Mouse (Mus musculus) erythroid progenitor cell, adult 5-6 weeks (primary cell): ENCODE data around the gene Hormad1. TPM values are rescaled to one million over a fixed set of nuclear protein-coding genes. Genes with fewer than 3 reads are reported as not detected.
"Not testable (repeated sequence)": the region's sequence is repeated elsewhere in the genome, so short reads cannot be mapped to it uniquely, and the experiment has no call there.

Source experiments
- ATAC-seq: replicated peaks from 2 replicates; pipeline ENCODE4 v1.8.0; 2016; ENCODE audit warnings: moderate number of reproducible peaks, mild to moderate bottlenecking, moderate TSS enrichment, inconsistent platforms; ENCODE audit not compliant: poor library complexity, low FRiP score, severe bottlenecking
- total RNA-seq, 2 experiments: library from RNA; stranded (forward) in 1 of 2; stranded (reverse) in 1 of 2; fragments of 150-400 nt in 1 of 2; fragments of 186-747, 209-891 nt in 1 of 2; gene quantifications; 2 replicates each; pipeline versions ENCODE4 v1.2.3 to v1.2.4; 2015 to 2017; ENCODE audit warnings: low replicate concordance in 2 of 2

Hormad1 gene
- not detected in 2 replicates for total RNA-seq (2015; ENCODE audit: low replicate concordance)
- total RNA-seq (2017; ENCODE audit: low replicate concordance) = not detected in 2 replicates

DNA sequence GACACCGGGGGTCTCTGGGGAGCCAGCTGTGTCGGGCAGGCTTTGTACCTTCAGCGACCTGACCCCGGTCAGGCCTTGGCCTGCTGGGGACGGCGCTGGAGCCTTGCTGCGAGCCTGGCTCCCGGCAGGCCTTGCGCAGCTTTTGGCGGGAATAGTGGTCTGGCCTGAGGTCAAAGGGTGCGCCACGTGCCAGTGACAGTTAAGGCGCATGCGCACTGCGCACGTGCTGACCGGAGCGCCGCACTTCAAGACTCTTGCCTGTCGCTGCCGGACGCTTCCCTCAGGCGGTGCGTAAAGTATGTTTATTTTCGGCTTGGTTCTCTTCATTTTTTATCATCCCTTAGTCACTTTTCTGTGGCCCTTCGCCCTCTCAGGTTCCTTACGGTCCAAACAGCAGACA, at the start of gene Hormad1:
Gene Hormad1, plus strand, starts transcription at position 241 of the 400 bp plus-strand sequence.
- no peak for ATAC-seq

DNA sequence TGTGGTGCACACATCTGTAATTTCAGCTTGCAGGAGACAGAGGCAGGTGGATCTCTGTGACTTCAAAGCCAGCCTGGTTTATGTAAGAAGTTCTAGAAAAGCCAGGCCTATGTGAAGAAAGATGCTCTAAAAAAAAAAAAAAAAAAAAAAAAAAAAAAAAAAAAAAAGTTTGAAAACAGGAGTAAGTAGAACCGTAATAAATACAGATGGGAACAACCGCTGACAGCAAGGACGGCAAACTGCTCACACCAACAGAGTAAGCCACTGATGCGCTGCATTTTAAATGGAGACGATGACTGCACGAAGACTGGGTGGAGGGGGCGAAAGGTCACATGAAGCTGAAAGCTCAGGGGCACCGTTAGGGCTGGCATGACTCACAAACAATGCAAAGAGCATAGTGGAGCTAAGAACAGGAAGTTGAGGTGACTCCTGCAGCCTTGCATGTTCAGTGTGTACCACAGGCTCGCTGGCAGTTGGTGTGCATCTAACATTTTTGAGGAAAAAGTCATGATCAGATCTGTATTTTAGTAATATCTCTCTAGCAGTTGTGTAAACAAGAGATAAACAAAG, 47.8 kb upstream of the Hormad1 start:
- ATAC-seq = no peak

GRCm38 (mm10) chr3:95516614-95517041, 42.8 kb upstream of the Hormad1 start:
- peak; percentile 80 for ATAC-seq

GRCm38 (mm10) chr3:95517493-95517898, 42.0 kb upstream of the Hormad1 start:
- peak; percentile 62 for ATAC-seq

DNA sequence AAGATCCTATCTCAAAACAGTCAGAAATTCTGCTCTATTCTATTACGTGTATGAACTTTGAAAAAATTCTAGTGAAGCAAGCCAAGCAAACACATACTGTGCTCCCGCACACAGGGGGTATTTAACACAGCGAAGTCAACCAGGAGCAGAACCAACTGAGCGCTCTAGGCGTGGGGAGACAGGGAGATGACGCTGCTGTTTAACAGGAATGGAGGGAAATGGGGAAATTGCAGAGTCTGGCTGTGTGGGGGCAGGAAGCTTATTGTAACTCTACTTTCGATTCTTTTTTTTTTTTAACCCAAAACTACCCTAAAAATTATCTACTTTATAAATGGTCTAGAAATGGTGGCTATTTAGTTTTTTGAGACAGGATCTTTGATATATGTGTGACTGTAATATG, 40.6 kb upstream of the Hormad1 start:
- ATAC-seq = peak; percentile 32; the same call in 1 of the 2 replicates

GRCm38 (mm10) chr3:95519315-95519714, 40.2 kb upstream of the Hormad1 start:
- peak; percentile 73 for ATAC-seq

DNA sequence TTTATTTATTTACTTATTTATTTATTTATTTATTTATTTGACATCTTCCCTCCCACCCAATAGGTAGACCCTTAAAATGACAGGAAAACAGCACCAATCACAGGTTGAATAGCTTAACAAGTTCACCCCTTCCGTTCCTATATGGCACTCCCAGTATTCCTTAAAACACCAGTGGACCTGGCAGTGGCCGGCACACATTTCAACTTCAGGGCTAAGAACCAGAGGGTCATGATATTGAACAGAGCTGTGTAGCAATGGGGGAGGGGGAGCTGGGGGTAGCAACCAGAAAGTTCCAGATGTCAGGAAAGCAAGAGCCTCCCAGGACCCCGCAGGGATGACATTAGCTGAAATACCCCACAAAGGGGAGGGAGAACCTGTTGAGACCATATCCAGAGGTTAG, 39.4 kb upstream of the Hormad1 start:
- ATAC-seq = no peak

GRCm38 (mm10) chr3:95521168-95521567, 38.3 kb upstream of the Hormad1 start:
- no peak for ATAC-seq

- ATAC-seq = no peak
Measured at GRCm38 (mm10) chr3:95523662-95524061, 35.8 kb upstream of the Hormad1 start.

GRCm38 (mm10) chr3:95524673-95525072, 34.8 kb upstream of the Hormad1 start:
- no peak for ATAC-seq

GRCm38 (mm10) chr3:95526111-95526510, 33.4 kb upstream of the Hormad1 start:
- ATAC-seq = peak; percentile 31; the same call in 1 of the 2 replicates

DNA sequence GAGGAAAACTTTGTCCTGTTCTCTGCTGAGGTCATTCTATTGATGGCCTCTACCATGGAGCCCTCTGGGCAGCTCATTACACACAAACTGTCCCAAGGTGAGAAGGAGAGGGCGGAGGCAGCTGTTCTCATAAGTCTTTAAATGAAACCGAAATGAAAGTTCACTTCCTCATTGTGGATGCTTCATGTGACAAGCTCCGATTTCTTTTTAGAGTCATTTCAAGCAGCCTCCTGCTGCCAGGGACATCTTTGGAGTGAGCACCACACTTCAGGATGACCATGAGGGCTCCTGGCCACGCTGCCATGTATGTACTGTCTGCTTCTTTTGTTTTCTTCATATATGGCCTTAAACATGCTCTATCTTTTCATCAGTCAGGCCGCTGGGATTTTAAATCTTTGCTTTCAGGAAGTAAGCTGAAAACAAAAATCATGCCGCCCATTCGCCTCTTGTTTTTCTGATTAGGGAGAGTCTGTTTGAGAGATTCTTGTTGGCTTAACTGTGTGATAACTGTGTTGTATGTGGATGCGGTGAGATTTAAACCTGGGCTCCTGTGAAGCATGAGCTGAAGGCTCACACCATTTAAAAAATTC, 32.8 kb upstream of the Hormad1 start, which contains the start of gene Ctss:
Gene Ctss, plus strand, starts transcription at position 165 of the 590 bp plus-strand sequence.
- ATAC-seq = no peak

DNA sequence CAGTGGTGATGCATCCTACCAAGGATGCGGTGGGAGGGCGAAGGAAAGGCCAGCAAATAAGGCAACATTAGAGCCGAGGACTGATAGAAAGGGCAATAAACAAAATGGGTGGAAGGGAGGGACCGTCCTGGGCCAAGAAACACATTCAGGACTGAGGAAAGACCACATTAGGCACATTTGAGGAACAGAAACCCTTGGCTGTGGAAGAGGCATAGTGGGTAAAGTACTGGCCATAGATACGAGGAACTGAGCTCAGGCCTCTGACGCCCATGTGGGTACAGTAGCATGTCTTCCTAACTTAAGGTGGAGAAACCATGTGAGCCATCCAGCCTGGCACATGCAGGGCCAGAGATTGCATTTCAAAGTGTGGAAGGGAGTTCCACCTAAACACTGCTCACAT, 29.7 kb upstream of the Hormad1 start:
- ATAC-seq = no peak

DNA sequence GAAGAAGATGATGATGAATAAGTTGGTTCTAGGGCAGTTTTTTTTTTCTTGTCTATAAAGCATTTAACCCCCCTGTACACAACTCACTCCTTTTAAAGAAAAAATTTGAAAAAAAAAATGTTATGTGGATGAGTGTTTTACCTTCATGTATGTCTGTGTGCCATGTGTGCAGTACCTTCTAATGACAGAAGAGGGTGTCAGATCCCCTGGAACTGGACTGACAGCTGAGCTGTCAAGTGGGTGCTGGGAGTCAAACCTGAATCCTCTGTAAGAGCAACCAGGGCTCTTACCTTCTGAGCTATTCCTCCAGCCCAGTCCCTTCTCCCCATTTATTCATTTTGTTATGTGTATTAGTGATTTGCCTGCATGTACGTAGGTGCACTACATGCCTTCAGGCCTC, 28.5 kb upstream of the Hormad1 start:
- no peak for ATAC-seq

DNA sequence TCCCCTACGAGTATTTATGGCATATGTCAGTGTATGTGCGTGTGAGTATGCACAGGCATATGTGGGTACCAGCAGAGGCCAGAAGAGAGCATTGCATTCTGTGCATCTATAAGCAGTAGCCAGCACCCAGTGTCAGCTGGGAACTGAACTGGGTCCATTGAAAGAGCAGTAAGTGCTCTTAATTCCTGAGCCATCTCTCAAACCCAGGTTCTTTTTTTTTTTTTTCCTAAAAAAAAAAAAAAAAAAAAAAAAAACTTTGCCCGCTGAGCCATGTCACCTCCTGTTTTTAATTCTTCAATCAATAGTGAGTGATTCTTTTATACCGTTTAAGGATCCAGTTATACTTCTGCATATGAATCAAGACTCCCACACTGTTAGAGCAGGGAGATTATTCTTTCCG, 26.1 kb upstream of the Hormad1 start:
- ATAC-seq = no peak

DNA sequence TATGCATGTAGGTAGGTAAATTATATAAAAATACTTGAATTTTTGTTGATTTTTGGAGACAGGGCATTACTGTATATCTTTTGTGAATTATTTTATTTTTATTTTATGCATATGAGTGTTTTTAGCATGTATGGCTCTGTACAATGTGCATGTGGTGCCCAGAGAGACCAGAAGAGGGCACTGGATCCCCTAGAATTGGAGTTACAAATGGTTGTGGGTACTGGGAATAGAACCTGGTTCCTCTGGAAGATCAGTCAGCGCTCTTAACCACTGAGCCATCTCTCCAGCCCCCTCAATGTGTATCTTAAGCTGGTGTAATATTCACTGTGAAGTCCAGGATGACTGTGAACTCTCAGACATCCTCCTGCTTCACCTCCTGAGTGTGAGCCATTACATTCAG, 24.6 kb upstream of the Hormad1 start:
- no peak for ATAC-seq

DNA sequence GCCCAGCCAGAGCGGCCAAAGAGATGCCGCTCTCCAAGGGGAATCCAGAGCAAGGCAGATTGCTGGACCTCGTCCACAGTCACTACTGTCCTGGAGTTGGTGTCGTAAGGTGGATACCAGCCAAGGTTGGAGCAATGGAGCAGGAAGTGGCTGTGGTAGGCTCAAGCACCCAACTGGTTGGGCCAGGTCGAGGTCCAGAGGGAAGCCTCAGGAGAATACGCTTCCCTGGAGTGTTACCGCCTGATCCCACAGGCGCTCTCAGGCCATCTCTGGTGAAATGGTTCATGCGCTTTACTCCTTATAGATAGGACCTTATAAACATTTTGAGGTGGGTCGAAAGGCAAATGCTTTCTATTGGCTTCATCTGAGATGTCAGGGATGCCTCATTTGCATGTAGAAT, 20.5 kb upstream of the Hormad1 start:
- ATAC-seq = no peak

- no peak for ATAC-seq
Measured at GRCm38 (mm10) chr3:95539837-95540236, 19.6 kb upstream of the Hormad1 start.

DNA sequence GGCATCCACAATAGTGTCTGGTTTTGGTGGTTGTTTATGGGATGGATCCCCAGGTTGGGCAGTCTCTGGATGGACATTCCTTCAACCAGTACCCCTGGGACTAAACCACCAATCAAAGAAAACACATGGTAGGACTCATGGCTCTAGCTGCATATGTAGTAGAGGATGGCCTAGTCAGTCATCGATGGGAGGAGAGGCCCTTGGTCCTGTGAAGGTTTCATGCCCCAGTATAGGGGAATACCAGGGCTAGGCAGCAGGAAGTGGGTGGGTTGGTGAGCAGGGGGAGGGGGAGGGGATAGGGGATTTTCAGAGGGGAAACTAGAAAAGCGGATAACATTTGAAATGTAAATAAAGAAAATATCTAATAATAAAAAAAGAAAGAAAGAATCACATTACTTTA, 18.3 kb upstream of the Hormad1 start:
- ATAC-seq = not testable (repeated sequence)

DNA sequence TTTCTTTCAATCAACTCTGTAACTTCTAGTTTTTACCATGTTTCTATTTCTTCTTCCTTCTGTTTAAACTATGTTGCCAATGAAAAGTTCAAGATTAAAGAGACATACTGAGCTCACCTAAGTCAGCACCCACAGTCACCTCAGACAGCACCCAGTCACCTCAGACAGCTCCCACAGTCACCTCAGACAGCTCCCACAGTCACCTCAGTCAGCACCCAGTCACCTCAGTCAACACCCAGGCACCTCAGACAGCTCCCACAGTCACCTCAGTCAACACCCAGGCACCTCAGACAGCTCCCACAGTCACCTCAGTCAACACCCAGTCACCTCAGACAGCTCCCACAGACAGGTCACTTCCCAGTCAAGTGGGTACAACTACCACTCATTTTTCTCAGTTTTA, 17.3 kb upstream of the Hormad1 start:
- 0 out of 2 replicates have a peak, but pooled peaks have one; percentile 48 for ATAC-seq

- no peak for ATAC-seq
Measured at GRCm38 (mm10) chr3:95542981-95543380, 16.5 kb upstream of the Hormad1 start.

DNA sequence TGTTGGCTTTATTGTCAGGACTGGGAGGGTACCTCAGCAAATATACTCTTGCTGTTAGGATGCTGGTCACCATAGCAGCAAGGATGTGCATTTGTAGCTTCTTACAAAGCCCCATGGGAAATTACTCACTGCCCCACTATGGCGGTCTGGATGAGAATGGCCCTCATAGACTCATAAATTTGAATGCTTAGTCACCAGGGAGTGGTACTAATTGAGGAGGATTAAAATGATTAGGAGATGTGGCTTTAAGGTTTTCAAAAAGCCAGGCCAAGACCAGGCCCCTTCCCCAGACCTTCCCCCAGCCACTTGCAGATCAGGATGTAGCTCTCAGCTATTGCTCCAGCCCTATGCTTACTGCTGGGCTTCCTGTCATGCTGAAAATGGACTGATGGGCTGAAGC, 9.3 kb upstream of the Hormad1 start:
- ATAC-seq = no peak
